Mouse (Mus musculus): ENCODE data around the gene Gapvd1.

Gapvd1 gene

DNA sequence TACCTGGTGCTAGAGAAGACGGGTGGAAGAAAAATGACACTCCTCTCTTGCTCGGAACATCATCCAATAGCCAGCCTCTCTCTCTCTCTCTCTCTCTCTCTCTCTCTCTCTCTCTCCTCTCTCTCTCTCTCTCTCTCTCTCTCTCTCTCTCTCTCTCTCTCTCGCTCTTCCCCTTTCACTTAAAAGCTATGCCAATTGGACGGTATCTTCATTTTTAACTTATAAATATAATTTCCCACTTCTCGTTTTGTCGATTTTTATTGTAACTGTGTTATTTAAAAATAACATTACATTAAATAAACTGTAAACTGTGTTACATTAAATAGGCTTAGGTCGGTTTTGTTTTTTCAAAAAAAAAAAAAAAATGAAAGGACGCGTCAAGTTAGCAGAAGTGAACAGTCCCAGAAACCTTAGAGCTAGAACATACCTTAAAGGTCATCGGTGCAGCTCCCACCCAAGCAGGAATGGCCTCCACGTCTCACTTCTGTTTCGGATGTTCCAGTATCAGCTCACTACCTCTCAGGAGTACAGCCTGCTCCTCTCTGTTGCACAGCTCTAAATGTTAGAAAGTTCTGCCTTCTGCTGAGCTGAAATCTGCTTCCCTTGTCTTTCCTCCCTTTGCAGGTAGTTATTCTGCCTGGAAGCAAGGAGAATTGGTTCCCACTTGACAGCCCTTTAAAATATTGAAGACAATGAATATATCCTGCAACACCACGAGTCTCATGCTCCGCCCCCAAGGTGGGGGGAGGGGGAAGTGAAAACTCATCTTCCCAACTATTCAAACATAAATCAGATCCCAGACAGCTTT is at the start of gene Gapvd1:
Gene Gapvd1, minus strand, starts transcription at position 682 of the 808 bp plus-strand sequence.
- ChIA-PET CTCF (interaction anchor here in 1 of 4 experiments (0.7 kb wide), 1 partner anchor 767 kb away, joined by 3 read pairs; no protein-coding TSS in a partner anchor), POLR2A (interaction anchor here (0.6 to 4.7 kb wide), 42 partner anchors 8 to 355 kb away, joined by 3 to 78 read pairs (median 4); partner anchors contain the start of genes Hspa5 (in 3 of the 4), Cntrl (in 1 of the 4) and Rabepk (in 1 of the 4))

DNA sequence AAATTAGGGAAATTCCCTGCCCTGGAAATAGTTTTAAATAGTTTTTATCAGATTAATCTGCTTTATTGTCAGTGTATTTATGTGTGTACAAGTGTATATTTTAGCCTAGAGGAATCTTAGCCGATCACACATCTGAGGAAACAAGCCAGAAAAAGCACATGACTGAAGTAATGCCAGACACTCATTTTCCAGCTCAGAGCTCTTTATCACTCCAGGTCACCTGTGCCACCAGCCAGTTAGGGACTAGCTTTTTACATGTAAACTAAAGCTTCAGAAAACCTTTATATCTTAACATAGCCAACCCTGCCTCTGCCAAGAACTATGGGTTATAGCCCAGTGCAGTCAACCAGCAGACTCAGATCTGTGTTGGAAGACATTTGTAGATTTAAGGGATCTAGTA is 49.8 kb upstream of the Gapvd1 start:
- ChIA-PET POLR2A (interaction anchor here (0.5 to 15.7 kb wide), 17 partner anchors 7 to 304 kb away, joined by 3 to 260 read pairs (median 17); partner anchors contain the start of genes Cntrl (in 2 of the 4), Fbxw2 (in 2 of the 4) and Hspa5 (in 2 of the 4)), CTCF (no interaction called here)

DNA sequence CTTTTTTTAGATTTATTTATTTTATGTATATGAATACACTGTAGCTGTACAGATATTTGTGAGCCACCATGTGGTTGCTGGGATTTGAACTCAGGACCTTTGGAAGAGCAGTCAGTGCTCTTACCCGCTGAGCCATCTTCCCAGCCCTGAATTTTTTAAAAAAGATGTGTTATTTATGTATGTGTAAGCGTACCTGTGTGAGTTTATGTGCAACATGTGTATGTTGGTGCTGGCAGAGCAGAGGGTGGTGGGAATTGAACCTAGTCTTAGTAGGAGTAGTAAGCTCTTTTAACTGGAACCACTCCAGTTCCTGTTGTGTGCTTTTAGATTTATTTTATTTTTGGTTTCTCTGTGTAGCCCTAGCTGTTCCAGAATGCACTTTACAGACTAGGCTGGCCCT is 49.1 kb upstream of the Gapvd1 start:
- CTCF ChIA-PET: no interaction called here
- POLR2A ChIA-PET: interaction anchor here (0.5 to 15.7 kb wide), 24 partner anchors 8 to 683 kb away, joined by 3 to 260 read pairs (median 7); partner anchors contain the start of genes Fbxw2 (in 2 of the 4), Hspa5 (in 2 of the 4) and Cntrl (in 1 of the 4)

DNA sequence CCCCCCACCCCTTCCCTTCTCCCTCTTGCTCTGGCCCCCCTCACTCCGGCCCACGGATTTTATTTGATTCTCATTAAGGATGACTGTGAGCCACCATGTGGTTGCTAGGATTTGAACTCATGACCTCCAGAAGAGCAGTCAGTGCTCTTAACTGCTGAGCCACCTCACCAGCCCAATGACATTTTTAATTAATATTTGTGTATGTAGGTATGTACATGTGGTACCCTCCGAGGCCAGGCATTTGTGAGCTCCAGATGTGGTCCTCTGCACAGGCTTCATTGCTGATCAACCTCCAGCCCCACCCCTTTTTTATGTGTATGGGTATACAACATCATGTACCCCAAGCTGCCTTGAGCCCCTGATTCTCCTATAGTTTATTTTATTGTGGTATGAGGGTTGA is 48.7 kb upstream of the Gapvd1 start:
- ChIA-PET POLR2A (interaction anchor here (0.6 to 15.7 kb wide), 25 partner anchors 8 to 682 kb away, joined by 3 to 260 read pairs (median 7); partner anchors contain the start of genes Cntrl (in 2 of the 4), Fbxw2 (in 2 of the 4) and Hspa5 (in 2 of the 4)), CTCF (no interaction called here)

DNA sequence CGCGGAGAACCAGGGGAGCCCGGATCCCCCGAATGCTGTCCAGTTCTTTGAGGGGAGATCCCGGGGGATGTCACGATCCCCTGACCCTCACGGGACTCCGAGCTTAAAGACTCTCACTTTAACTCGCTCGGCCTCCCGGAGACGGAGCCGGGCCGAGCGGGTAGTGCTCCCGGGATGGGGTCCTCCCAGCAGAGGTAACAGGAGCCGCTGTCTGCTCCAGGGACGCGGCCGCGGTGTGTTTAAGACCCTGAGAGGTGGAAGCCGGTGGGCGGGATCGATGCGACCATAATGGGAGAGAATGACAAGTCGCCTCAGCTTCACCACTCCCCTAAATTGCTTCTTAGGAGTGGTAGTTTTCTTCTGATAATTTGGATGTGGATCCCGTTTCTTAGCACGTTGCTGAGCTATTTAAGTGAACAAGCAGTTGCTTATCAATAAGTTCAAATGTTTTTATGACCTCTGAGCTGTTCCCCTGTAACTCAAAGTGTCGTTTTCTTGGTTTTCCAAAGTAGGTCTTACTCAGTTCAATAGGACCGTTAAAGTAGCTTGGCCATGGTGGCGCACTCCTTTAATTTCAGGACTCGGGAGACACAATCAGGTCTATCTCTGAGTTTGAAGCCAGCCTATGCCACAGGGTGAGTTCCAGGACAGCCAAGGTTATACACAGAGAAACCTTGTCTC is 47.7 kb upstream of the Gapvd1 start:
- CTCF ChIA-PET: interaction anchor here in 2 of 4 experiments (0.6 to 1.8 kb wide), 9 partner anchors 14 to 397 kb away, joined by 3 to 7 read pairs (median 3); partner anchors contain the start of gene Cntrl (in 1 of the 2)
- POLR2A ChIA-PET: interaction anchor here (0.6 to 15.7 kb wide), 54 partner anchors 9 to 329 kb away, joined by 3 to 260 read pairs (median 4); partner anchors contain the start of genes Hspa5 (in 3 of the 4), Cntrl (in 2 of the 4), Fbxw2 (in 2 of the 4) and Gapvd1 (in 1 of the 4)

DNA sequence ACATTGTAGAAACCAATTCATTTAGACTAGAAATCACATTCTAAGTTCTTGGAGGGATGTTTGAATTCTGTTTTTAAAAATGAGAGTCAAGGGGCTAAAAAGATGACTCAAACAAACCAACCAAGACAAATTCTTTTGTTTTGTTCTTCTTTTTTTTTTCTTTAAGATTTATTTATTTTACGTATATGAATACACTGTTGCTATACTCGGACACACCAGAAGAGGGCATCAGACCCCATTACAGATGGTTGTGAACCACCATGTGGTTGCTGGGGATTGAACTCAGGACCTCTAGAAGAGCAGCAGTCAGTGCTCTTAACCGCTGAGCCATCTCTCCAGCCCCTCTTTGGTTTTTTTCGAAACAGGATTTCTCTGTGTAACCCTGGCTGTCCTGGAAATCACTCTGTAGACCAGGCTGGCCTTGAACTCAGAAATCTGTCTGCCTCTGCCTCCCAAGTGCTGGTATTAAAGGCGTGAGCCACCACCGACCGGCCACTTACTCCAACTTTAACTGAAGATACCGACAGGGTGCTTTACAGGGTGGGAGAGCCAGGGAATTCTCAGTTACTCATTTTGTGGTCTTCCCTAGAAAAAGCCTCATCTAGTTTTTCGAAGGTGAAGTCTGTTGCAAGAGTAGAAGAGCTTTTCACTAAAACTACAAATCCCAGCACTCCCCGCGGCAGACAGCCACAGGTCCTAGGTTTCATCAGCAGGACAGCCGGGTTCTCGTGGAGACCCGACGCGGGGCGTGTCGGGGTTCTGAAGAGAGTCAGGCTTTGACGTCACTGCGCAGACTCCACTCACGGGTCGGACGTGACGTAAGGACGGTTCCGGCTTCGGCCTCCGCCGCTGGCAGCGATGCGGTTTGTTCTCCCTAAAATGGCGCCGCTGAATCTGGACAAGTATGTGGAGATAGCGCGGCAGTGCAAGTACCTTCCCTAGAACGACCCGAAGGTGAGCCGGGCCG is 46.8 kb upstream of the Gapvd1 start:
- ChIA-PET POLR2A (interaction anchor here in 3 of 4 experiments (0.6 to 15.7 kb wide), 59 partner anchors 9 to 538 kb away, joined by 3 to 260 read pairs (median 4); partner anchors contain the start of genes Hspa5 (in 3 of the 3), Fbxw2 (in 2 of the 3), Gapvd1 (in 2 of the 3) and Cntrl (in 1 of the 3)), CTCF (interaction anchor here in 3 of 4 experiments (0.5 to 1.8 kb wide), 13 partner anchors 15 to 398 kb away, joined by 3 to 7 read pairs (median 3); partner anchors contain the start of gene Cntrl (in 1 of the 3))

DNA sequence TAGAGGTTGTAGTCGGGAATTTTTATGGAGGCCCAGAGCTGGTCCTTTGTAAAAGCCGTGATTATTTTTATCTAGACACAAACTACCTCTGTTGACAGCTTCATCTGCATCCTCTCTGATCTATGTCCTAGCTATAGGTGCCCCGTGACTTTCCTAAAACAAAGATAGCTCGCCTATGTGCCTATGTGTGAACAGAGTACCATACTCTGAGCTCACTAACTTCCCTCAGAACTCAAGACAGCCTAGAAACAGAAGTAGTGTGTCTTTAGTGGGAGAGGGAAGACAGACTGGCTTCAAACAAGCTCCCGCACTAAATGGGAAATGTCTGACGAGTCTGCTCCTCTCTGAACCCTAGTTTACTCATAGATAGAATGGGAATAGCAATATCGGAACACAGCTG is 45.3 kb upstream of the Gapvd1 start:
- CTCF ChIA-PET: interaction anchor here in 2 of 4 experiments (1.4 to 2.4 kb wide), 5 partner anchors 16 to 309 kb away, joined by 5 to 12 read pairs (median 7); partner anchors contain the start of genes Cntrl (in 1 of the 2) and Fbxw2 (in 1 of the 2)

DNA sequence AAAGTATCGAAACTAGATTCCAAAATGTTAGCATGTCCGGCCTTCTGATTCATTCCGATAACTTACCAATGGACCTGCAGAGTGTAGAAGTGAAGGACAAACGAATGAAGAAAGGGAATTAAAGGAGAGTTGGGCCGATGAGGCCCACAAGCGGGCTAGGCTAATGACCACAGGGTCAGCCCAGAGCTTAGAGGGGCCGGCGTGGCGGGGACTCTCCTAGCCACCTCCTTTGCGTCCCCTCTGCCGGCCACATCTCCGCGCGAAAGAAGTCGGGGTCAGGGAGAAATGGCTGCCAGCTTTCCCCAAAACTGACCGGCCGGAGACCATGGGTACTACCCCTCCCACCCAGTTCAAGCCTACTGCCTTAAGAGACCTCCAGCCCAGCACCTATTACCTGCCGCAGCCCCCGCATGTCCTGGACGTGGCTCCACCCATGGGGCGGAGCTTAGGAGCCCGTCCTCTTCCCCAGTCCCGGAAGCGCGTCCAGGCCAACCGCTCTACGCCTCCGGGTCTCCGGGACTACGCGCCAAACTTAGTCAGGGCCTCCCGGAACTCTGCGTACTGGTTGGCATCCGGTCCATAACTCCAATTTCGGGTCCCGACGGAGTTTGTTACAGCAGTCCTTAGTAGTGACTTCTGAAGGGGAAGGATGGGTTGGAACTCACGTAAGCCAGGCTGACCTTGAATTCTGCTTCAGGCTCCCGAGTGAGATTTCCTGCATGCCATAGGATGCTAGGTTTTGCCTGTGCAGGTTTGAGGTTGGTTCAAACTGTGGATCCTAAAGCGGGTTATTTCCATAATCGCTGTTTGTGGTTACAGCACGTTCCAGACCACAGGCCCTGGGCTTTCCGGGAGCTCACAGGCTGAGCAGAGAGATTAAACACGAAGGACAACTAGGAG is 44.6 kb upstream of the Gapvd1 start, which contains the start of gene Rabepk:
Gene Rabepk, minus strand, starts transcription at position 556 of the 900 bp plus-strand sequence.
- POLR2A ChIA-PET: interaction anchor here in 3 of 4 experiments (0.7 to 15.7 kb wide), 55 partner anchors 9 to 345 kb away, joined by 3 to 260 read pairs (median 4); partner anchors contain the start of genes Hspa5 (in 3 of the 3), Fbxw2 (in 2 of the 3), Gapvd1 (in 2 of the 3) and Cntrl (in 1 of the 3)
- CTCF ChIA-PET: interaction anchor here in 3 of 4 experiments (0.7 to 2.4 kb wide), 6 partner anchors 15 to 309 kb away, joined by 3 to 12 read pairs (median 6); partner anchors contain the start of genes Cntrl (in 1 of the 3) and Fbxw2 (in 1 of the 3)

More for the DNA sequence above, 45.3 kb upstream of the Gapvd1 start:
- POLR2A ChIA-PET: interaction anchor here in 3 of 4 experiments (0.9 to 15.7 kb wide), 34 partner anchors 10 to 332 kb away, joined by 3 to 260 read pairs (median 9); partner anchors contain the start of genes Hspa5 (in 3 of the 3), Fbxw2 (in 2 of the 3), Cntrl (in 1 of the 3) and Gapvd1 (in 1 of the 3)

DNA sequence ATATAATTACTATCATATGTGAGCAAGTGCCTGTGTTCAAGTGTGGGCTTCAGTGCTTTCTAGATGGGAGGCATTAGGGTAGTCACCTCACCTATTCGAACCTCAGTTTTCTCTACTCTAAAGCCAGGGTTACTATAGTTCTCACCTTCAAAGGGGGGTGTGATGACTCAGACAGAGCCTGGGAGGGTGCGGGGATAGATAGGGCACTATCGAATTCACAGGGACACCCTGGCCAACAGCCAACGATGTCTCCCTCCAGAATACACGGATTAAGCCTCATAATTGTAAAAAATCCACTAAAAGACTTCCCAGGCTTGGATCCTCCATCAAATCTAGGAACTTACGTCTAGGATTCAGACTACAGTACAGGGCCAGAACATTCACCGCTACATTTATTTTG is 40.4 kb upstream of the Gapvd1 start:
- ChIA-PET CTCF (no interaction called here), POLR2A (interaction anchor here in 3 of 4 experiments (1.5 to 15.7 kb wide), 6 partner anchors 11 to 55 kb away, joined by 3 to 260 read pairs (median 7); partner anchors contain the start of gene Hspa5 (in 2 of the 3))

DNA sequence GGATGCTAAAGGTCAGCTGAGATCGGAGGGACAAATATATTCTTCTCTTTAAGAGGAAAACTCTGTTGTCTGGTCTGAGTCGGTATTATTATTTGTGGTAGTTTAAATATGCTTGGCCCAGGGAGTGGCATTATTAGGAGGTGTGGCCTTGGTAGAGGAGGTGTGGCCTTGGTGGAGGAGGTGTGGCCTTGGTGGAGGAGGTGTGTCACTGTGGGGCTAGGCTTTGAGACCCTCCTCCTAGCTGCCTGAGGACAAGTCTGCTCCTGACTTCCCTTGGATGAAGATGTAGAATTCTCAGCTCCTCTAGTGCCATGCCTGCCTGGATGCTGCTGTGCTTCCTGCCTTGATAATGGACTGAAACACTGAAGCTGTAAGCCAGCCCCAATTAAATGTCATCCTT is 39.5 kb upstream of the Gapvd1 start:
- ChIA-PET CTCF (no interaction called here), POLR2A (interaction anchor here in 3 of 4 experiments (0.8 to 15.7 kb wide), 13 partner anchors 10 to 314 kb away, joined by 3 to 260 read pairs (median 3); partner anchors contain the start of gene Hspa5 (in 2 of the 3))

DNA sequence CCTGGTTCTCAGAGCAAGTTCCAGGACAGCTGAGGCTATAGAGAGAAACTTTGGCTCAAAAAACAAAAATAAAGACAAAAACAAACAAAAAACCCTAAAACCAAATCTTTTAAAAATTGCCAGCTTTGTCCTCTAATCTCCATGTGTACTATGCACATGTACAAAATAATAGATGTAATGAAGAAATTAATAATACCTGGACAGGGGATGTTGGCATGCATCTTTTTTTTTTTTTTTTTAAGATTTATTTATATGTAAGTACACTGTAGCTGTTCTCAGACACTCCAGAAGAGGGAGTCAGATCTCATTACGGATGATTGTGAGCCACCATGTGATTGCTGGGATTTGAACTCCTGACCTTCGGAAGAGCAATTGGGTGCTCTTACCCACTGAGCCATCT is 37.5 kb upstream of the Gapvd1 start:
- POLR2A ChIA-PET: interaction anchor here in 3 of 4 experiments (0.7 to 15.7 kb wide), 8 partner anchors 9 to 28 kb away, joined by 3 to 260 read pairs (median 10); partner anchors contain the start of gene Hspa5 (in 2 of the 3)
- CTCF ChIA-PET: interaction anchor here in 2 of 4 experiments (0.7 to 1.0 kb wide), 3 partner anchors 9 to 121 kb away, joined by 3 to 7 read pairs (median 5); no protein-coding TSS in a partner anchor

DNA sequence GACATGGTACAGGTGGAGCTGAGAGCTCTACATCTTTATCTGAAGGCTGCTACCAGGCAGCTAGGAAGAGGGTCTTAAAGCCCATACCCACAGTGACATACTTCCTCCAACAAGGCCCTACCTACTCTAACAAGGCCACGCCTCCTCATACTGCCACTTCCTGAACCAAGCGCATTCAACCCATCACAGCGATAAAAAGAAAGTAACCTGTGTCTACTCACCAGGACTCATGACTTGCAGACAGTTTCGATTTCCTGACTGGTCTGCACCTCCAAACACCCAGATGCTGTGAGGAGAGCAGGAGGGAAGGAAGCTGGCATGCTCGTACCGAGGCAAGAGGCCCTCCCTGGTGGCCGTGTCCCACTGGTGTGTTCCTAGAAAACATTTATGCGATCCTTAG is 35.2 kb upstream of the Gapvd1 start:
- ChIA-PET POLR2A (interaction anchor here in 3 of 4 experiments (1.0 to 15.7 kb wide), 9 partner anchors 9 to 26 kb away, joined by 3 to 260 read pairs (median 8); partner anchors contain the start of genes Hspa5 (in 3 of the 3) and Rabepk (in 2 of the 3)), CTCF (no interaction called here)

DNA sequence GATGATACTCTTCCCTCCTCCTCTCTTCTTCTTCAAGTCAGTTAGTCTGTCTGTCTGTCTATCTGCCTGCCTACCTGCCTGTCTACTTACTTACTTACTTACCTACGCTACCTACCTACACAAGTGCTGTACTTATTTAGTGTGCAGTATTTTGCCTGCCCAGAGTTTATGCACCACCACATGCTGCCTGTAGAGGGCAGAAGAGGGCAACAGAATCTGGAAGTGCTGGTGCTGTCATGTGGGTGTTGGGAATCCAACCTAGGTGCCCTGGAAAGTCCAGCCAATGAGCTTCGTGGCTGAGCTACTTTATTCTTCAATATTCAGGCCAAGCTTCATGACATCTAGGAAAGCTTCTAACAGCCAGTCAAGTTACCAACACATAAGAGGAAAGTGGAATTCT is 29.1 kb upstream of the Gapvd1 start:
- ChIA-PET CTCF (interaction anchor here (0.6 to 3.4 kb wide), 29 partner anchors 8 to 1088 kb away, joined by 3 to 19 read pairs (median 3); partner anchors contain the start of genes Rabepk (in 3 of the 4), Cntrl (in 1 of the 4) and Hspa5 (in 1 of the 4)), POLR2A (interaction anchor here in 3 of 4 experiments (0.6 to 16.2 kb wide), 25 partner anchors 8 to 325 kb away, joined by 3 to 260 read pairs (median 5); partner anchors contain the start of genes Hspa5 (in 3 of the 3), Cntrl (in 2 of the 3), Rabepk (in 2 of the 3) and Gapvd1 (in 1 of the 3))

DNA sequence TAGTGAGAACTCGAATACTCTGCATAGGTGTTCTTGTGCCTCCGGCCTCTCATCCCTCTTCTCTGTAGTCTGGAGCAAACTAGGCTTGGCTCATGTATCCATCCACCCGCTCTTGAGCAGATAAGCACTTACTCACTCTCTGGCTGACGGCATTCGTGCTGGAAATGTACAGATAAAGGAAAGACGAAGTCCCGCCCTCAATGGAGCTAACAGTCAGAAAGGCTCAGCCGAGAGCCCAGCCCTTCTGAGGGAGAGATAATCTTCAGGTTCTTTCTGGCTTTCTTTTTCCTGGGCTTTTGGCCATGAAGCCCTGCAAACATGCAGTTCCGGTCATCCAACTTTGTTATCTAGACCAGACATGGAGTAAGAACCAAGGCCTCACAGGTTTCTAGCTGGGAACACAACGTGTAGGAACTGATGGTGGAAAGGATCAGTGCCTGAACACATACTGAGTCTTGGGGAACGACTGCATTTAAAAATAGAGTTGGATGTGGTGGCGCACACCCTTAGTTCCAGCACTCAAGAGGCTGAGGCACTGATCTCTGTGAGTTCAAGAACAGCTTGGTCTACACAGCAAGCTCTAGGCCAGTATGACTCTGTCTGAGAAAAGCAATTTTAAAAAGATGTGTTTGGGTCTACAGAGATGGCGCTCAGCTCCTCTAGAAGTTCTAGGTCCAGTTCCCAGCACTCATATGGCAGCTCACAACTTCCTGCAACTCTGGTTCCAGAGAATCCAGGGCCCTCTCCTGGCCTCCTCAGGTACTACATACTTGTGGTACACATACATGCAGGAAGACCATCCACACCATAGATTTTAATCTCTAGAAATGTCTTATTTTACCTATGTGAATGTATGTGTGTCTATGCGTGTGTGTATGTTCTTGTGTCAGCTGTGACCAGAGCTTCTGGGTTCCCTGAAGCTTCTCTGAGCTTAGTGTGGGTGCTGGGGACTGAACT is 28.3 kb upstream of the Gapvd1 start:
- ChIA-PET POLR2A (interaction anchor here in 3 of 4 experiments (0.6 to 16.2 kb wide), 23 partner anchors 8 to 325 kb away, joined by 3 to 260 read pairs (median 6); partner anchors contain the start of genes Hspa5 (in 3 of the 3), Gapvd1 (in 2 of the 3), Rabepk (in 2 of the 3) and Cntrl (in 1 of the 3)), CTCF (interaction anchor here (0.5 to 3.4 kb wide), 23 partner anchors 8 to 668 kb away, joined by 3 to 19 read pairs (median 3); partner anchors contain the start of genes Rabepk (in 2 of the 4), Cntrl (in 1 of the 4) and Hspa5 (in 1 of the 4))
